Mouse (Mus musculus): ENCODE data around the gene Ccnc.

Gene Ccnc

GRCm38 (mm10) chr4:21727615-21728165 is at the start of gene Ccnc:
TSS of gene Ccnc (plus strand) at chr4:21727701.
- DNase-seq (ENCODE audit: low spot score), result peak; percentile 97

DNA sequence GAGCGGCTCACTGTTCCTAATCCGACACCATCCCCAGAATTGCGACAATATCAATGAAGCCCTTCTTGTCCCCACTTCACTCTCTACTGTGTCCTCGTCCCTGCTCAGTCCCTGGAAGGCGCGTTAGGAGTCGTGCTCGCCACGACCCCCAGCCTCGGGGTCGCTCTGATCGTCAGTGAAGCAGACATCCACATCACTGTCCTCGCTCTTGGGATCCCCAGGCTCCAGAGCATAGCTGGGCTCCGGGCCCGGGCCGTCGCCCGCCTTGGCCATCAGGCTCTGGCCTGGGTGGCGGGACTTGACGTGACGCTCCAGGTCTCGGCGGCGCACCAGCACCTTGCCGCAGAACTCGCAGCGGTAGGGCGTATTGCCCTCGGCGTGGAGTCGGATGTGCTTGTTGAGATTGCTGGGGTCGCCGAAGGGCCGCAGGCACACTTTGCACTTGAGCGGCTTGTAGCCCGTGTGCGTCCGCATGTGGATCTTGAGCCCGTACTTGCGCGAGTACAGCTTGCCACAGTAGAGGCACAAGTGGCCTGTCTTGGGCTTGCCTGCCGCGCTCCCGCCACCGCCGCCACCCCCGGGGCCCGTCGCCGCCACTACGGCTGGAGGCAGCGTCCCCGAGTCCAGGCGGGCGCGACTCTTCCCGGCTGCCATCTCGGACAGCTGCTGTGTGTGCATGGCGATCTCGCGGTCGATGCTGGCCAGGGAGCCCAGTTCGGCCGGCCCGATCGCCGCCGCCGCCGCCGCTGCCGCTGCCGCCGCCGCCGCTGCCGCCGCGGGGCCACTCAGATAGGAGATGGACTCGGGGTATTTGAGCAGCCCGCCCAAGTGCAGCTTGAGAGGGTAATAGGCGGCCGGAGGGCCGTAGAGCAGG is 49.2 kb upstream of the Ccnc start:
- DNase-seq (ENCODE audit: low spot score), result peak; percentile 51

DNA sequence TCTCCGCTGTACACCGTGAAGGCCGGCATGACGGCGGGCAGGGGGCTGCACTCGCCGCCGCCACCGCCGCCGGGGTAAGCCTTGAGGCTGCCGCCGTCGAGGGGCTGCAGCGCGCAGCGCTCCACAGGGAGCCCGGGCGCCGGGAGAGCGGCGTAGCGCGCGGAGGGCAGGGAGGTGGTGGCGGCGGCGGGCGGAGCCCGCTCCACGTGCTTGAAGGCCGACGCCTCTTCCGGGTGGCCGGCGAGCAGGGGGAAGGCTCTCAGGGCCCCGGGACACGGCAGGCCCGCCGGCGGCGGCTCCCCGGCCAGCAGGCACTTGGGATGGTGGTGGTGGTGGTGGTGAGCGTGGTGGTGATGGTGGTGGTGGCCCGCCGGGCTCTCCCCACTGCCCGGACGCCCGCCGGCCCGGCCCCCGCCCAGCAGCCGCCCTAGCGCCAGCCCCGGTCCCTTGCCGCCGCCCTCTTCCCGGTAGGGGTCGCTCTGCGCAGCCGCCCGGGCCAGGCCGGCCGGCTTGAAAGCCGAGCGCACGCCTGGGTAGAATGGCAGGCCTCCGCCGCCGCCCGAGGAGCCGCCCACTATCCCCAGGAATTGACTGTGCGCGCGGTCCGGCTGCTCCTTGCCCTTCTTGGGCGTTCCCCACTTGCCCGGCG is 48.4 kb upstream of the Ccnc start:
- DNase-seq (ENCODE audit: low spot score), result peak; percentile 69

- DNase-seq (ENCODE audit: low spot score), result peak; percentile 50
Measured at GRCm38 (mm10) chr4:21679624-21680480, 47.6 kb upstream of the Ccnc start.

- DNase-seq (ENCODE audit: low spot score), result peak; percentile 28
Measured at GRCm38 (mm10) chr4:21680971-21681370, 46.5 kb upstream of the Ccnc start.

GRCm38 (mm10) chr4:21682421-21683150 is 44.9 kb upstream of the Ccnc start:
- no peak for DNase-seq (ENCODE audit: low spot score)

DNA sequence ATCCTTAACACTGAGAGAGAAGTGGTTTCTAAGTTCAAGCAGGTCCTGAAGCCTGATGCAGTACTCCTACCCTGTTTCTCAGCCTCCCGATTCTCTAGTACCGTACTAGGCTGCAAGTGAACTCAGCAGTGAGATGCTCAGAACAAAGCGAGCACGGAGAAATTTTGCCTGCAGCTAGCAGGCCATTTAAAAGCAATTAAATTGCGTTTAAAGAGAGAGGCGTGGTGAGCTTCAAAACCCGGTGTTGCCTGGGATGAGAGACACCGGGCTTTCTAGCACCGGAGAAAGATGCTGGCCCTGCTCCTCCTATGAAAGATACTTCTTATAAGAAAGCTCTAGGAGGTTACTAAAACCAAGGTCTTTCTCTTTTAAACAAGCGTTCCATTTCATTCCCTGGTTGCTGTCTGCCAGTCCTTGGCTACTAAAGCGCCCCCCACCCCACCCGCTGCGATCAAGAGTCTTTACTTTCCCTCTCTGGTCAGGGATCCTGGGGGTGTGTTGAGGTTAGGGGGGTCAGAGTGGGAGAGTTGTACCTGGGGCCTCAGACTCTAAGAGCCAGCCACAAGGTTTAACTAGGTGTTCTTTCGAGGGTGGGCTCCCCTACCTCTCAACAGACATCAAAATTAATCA is 43.0 kb upstream of the Ccnc start:
- peak; percentile 23 for DNase-seq (ENCODE audit: low spot score)

GRCm38 (mm10) chr4:21685595-21686091 is 41.9 kb upstream of the Ccnc start, which contains the start of gene Prdm13:
TSS of gene Prdm13 (minus strand) at chr4:21685963.
- peak; percentile 78 for DNase-seq (ENCODE audit: low spot score)

DNA sequence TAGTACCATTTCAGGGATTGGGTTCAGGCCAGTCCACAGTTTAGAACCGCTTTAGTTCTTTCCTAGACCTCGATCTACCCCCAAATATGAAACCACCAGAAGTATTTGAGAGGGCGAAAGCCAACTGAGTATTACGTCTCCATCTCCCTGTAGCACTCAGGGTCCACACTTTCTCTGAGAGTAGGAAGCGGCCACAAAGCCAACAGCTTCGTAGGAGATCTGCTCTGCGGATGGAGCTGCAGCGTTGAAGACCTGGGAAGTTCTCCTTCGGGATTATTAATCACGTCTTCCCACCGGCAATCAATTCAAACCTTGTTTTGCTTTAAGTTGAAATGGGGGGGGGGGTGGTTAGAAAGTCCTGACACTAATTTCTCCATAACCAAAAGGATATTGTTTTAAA is 41.1 kb upstream of the Ccnc start:
- DNase-seq (ENCODE audit: low spot score), result peak; percentile 17

GRCm38 (mm10) chr4:21686934-21687333 is 40.6 kb upstream of the Ccnc start:
- peak; percentile 63 for DNase-seq (ENCODE audit: low spot score)

- peak; percentile 54 for DNase-seq (ENCODE audit: low spot score)
Measured at GRCm38 (mm10) chr4:21687783-21688702, 39.5 kb upstream of the Ccnc start.

GRCm38 (mm10) chr4:21688703-21689200 is 38.7 kb upstream of the Ccnc start:
- DNase-seq (ENCODE audit: low spot score), result peak; percentile 68

- peak; percentile 55 for DNase-seq (ENCODE audit: low spot score)
Measured at GRCm38 (mm10) chr4:21689492-21689941, 38.0 kb upstream of the Ccnc start.

DNA sequence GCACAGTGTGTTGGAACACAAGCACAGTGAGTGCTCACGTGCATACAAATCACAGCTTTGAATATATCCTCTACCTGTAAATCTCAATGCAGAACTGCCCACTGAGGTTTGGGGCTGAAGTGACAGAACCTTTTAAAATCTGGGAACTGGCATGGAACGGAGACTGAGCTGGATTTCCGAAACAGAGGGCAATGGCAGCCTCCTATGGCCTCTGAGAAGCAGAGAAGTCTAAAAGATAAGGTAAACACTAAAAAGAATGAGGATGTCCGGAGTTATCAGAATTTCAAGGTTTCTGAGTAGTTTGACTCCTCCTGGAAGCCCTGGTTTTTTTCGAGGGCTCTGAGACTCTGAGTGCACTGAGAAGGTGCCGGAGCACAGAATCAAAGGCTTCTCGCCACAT is 37.3 kb upstream of the Ccnc start:
- DNase-seq (ENCODE audit: low spot score), result no peak

DNA sequence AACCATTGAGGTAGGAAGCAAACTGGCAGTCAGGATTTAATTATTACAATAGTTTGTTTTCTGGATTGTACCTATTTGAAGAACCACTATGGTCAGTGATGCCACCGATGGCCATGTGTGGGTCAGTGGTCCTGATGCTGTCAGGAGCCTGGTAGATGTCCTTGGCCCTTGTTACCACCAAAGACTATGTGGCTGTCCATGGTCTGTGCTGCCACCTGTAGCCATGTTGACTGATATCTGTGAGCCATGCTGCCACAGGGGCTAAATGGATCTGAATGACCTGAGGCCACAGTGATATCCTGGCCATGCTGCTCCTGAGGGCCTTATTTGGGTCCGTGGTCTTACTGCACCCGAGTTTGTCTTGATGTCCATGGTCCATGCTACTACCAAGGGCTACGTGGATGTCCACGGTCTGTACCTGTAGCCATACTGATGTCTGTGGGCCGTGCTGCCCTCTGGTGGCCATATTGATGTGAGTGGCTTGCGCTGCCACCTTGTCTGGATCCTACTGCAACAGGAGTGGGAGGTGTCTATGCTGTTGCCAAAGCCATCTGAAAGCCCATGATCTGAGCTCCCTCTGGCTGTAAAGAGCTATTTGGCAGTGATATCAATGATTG is 31.8 kb upstream of the Ccnc start:
- DNase-seq (ENCODE audit: low spot score), result peak; percentile 79

- DNase-seq (ENCODE audit: low spot score), result no peak
Measured at GRCm38 (mm10) chr4:21705046-21705445, 22.5 kb upstream of the Ccnc start.

DNA sequence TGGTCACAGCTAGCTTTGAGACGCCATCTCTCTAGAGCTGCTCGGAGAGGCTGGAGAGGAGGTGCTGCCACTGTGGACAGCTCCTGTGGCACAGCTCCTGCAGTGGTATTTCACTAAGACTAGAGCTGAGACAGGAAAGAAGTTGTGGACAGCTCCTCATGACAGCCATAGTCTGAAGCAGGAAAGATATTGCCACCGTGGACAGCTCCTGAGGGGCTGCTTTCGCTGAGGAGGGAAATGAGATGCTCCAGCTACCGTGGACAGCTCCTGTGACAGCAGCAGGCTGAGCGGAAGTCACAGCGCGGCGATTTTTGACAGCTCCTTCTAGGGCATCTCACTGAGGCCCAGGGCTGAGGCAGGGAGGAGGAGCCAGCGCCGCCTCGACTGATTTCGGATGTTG is 15.4 kb upstream of the Ccnc start:
- DNase-seq (ENCODE audit: low spot score), result peak; percentile 95

DNA sequence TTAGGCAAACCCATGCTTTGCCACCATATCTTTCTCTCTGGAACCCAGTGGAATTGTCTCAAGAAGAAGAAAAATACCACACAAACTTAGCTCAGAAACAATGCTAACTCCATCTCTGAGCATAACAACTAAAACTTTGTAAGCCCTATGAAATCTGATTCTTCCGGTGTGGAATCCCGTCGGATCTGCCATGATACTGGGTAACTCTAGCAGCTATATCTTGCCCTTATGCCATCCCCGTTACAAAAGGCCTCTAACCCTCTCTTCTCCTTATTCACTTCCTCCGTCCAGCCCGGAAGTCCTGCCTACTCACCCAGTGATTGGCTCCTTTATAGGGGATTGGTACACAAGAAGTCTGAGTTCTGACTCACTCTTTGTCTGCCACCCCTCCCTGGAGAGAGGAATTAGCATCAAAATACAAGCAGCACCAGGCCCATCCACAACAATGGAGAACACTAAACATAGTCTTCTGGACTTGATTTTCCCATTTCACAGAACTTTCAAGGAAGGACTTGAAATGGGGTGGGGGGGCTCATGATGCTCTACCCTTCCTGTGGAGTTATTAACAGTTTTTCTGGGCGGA is 4.7 kb upstream of the Ccnc start:
- peak; percentile 14 for DNase-seq (ENCODE audit: low spot score)

All from embryo, embryonic 10 days (tissue).